Mouse (Mus musculus) lung, postnatal 0 days (tissue): ENCODE data around the gene Cers6.

Source experiments
- CTCF ChIP-seq: IDR thresholded peaks from 2 replicates; pipeline ENCODE4 v1.5.1; 2016; ENCODE audit warnings: antibody characterized with exemption, mild to moderate bottlenecking
- EP300 ChIP-seq: IDR thresholded peaks from 2 replicates; pipeline ENCODE4 v1.6.1; 2016; ENCODE audit warnings: antibody characterized with exemption, mild to moderate bottlenecking, control low read depth

DNA sequence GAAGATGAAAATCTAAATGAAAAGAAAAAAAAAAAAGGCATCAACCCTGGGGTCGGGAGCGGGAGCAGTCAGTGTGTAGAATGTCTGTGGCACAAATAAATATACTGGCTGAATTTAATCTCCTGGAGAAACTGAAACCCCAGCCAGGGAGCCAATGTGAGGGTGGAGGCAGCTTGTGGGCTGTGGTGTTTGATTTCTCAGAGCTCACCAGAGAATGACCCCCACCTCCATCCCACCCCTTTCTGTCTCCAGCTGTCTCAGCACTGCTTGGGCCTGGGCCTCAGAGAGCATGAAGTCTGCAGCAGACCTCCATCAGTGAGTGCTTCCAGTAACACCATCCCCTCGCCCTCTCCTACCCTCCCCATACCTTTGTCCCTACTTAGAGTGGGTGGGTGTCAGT is 294.6 kb downstream of the Cers6 start:
- no peak for TF ChIP-seq CTCF
- no peak for TF ChIP-seq EP300
